Mouse (Mus musculus): Measurements from ENCODE around the gene Acta2. TPM values are rescaled to one million over a fixed set of nuclear protein-coding genes. Genes with fewer than 3 reads are reported as not detected.

Acta2 gene
- total RNA-seq, 2 experiments from 2014 or later = 142 to 147 TPM

GRCm38 (mm10) chr19:34194132-34194745 is 61.2 kb downstream of the Acta2 start:
- DNase-seq = no peak
- intact Hi-C loops (cut with DNase I) = no loop called here

- no peak for DNase-seq
- intact Hi-C loops (cut with DNase I) = no loop called here
Observed at GRCm38 (mm10) chr19:34193683-34194082, 61.7 kb downstream of the Acta2 start.

GRCm38 (mm10) chr19:34193149-34193548 is 62.2 kb downstream of the Acta2 start:
- peak; percentile 34 to 45 for DNase-seq
- intact Hi-C loops (cut with DNase I) = no loop called here

- DNase-seq = peak; percentile 64 to 71
- intact Hi-C loops (cut with DNase I) = no loop called here
Observed at GRCm38 (mm10) chr19:34192008-34192963, 63.1 kb downstream of the Acta2 start, which contains the start of gene Stambpl1. TSS of gene Stambpl1 (plus strand) at chr19:34192229.

GRCm38 (mm10) chr19:34191645-34192007 is 63.8 kb downstream of the Acta2 start:
- intact Hi-C loops (cut with DNase I) = no loop called here
- DNase-seq = no peak

Other genes with a start within 250 kb of the Acta2 start
- not detected for gene Lipk, start 247.3 kb downstream of the Acta2 start, total RNA-seq (2021)
- gene Lipn, start 188.2 kb downstream of the Acta2 start, total RNA-seq (2021) = not detected
- not detected for gene Lipm, start 154.7 kb downstream of the Acta2 start, total RNA-seq (2021)
- gene Ankrd22, start 89.5 kb downstream of the Acta2 start, total RNA-seq (2021) = not detected
- 1 to 10 TPM; 2.7 to 5.4 TPM for gene Stambpl1, start 63.4 kb downstream of the Acta2 start, total RNA-seq (2021)
- 10 to 100 TPM; 15.0 to 15.7 TPM for gene Fas, start 35.1 kb upstream of the Acta2 start, total RNA-seq (2021)
- gene Ch25h, start 219.6 kb upstream of the Acta2 start, total RNA-seq (2021) = under 1 TPM; 0.28 to 0.49 TPM

Data from heart, postnatal 36 days (tissue).